Mouse (Mus musculus) liver (tissue): ENCODE results near the gene B4galnt2.

Source experiments
- DNase-seq: peaks from one replicate; pipeline ENCODE4 v3.0.0-alpha.2; 2020; ENCODE audit warnings: mixed read lengths

The B4galnt2 gene

GRCm38 (mm10) chr11:95838598-95838997 is 76.1 kb downstream of the B4galnt2 start:
- DNase-seq: no peak

GRCm38 (mm10) chr11:95837059-95837458 is 77.6 kb downstream of the B4galnt2 start, which contains the start of gene Gngt2:
Gene Gngt2, plus strand, starts transcription at chr11:95837216.
- DNase-seq: peak; percentile 58

- no peak for DNase-seq
Observed at GRCm38 (mm10) chr11:95836433-95836832, 78.3 kb downstream of the B4galnt2 start.

DNA sequence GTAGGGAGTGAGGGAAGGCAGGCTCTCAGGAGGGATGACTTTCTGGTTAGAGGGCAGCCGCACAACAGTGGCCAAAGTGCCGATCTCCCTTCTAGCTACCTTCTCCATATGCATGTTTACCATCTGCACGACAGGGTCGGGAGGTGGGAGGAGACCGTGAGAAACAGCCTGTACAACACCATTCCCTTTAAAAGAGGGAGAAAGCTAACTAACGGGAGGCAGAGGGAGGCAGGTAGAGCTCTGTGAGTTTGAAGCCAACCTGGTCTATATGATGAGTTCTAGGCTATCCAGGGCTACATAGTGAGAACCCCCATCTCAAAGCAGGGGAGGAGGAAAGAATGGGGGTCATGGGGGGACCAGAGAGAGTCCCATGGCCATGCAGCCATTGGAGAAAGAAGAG is 78.9 kb downstream of the B4galnt2 start:
- DNase-seq: no peak

DNA sequence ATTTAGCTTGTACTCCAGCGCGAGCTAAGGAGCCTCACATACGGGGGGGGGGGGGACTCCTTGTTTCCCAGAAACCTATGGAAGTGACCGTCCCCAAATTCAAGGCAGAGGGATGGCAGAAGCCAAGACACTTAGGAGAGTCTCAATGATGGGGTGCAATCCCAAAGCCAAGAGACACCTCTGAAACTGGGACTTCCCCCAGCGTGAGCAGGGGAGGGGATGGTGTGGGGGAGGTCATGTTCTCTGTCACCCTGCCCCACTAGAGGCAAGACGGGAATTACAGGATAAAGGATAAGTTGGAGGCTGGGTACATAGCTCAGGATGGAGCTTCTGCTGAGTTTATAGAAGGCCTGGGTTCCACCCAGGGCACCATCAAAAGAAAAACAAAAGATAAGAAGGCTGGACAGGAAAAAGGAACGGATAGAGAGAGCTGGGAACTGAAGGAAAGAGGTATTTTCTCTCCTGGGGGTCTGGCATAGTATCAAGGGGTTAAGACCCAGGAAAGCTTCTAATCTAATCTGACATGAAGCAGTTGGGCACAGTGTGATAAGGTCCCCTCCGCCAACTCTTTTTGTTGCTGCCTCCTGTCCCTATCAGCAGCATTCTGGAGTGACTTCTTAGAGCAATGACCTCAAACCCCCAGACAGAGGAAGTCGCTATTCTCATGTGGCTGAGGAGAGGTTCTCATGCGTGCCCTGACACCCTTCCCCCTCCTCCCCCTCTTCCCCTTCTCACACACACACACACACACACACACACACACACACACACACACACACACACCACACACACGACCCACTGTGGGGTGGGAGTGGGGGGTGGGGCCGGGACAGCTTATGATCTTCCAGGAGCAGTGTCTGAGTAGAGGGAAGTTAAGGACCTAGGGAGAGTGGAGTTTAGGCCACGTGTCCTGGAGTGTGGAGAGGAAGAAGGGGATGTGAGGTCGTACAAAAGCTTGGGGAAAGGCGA is 79.7 kb downstream of the B4galnt2 start:
- DNase-seq: peak; percentile 54

DNA sequence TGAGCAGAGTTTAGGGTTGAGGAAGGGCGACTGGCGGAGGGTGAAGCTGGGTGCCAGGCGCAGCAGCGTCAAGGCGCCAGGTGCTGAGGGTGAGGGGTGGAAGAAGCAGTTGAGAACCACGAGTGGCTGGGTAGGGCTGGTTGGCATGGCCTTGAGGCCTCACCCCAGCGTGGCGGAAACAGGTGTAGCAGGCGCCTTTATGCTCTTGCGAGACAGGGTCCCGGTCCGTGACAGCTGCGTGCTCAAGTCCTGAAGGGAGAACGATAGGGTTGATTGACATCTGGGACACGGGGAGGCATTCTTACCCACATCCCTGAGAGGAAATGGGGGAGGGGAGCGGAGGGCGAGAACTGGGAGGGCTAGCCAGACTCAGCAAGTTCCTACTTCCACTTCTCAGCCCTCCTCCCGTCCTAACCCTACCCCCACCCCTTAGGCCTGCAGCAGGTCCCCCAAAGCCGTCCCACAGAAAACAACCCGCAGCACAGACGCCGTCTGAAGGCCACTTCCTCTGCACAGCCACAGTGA is 80.5 kb downstream of the B4galnt2 start:
- peak; percentile 70 for DNase-seq

DNA sequence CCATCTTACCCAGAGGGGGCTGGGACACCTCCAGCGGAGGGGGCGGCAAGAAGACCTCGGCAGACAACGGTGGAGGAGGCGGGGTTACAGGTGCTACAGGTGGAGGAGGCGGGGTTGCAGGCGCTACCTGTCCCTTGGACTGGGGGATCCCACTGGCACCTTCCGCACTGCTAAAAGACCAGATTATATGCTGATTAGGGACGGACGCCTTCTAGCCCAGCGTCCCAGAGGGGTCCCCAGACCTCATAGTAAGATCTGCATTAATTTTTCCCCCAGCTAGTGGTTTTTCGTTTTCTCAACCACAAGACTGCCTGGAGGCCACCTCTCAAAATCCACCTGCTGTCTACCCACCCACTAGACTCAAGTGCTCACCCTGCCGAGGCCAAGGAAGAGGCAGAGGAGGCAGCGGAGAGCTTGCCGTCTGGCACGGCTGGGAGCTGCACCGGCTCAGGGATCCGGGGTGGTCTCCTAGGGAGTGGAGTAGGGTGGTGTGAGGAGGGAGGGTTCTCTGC is 81.0 kb downstream of the B4galnt2 start:
- no peak for DNase-seq

DNA sequence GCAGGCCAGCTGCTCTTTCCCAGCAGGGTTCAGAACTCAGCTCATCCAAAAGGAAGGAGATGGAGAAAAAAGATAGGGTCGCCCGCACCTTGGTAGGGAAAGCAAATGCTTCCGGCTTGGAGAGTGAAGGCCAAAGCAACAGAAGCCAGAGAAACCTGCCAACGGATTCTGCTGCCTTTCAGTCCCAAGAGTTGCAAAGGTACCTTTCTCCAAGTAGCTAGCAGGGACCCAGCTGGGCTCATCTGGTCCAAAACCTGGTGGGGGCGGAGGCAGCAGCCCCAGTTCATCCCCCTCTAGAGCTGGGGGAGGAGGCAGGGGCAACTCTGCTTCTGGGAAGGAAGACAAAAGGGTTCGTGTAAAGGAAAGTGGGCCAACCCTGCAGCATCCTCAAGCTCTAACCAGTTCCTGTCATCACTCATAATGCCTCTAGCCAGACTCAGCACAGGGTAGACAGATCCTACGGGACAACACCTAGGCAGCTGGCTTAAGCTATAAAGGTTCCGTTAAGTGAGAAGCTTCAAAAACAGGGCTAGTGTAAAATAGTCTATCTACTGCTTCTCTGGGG is 81.6 kb downstream of the B4galnt2 start:
- no peak for DNase-seq

- no peak for DNase-seq
Observed at GRCm38 (mm10) chr11:95832129-95833005, 82.3 kb downstream of the B4galnt2 start.

DNA sequence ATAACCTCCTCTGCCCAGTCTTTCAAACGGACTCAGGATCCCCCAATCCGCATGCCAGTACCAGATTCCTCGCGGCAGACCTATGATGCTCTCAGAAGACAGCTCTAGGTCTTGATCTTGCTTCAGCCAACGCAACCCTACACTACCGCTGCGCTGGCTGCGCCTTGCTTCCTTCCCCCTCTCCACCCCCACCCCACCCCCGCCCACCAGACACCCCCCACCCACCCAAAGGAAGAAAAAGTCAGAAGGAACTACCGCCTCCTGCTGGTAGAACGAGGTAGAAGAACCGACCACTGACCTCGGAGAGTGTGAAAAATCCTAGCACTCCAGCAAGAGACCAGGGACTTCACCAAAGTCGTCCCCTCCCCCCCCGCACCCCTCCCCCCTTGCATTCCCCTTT is 83.0 kb downstream of the B4galnt2 start:
- no peak for DNase-seq

DNA sequence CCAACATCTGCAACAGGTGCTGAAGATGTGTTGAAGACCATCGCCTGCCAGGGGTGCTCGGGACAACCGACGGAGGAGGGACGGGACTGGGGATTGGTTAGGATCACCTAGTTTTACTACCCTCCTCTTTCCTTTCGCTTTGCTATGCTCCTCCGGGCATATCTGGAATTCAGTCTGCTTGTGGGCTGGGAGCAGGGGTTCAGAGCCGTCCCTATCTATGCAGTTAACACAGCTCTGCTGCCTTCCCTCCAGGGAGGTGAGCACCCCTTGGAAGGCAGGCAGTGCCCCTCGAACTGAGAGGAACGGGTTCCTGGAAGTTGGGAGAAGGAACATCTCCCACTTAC is 83.4 kb downstream of the B4galnt2 start:
- no peak for DNase-seq

- DNase-seq: no peak
Observed at GRCm38 (mm10) chr11:95830411-95831275, 84.0 kb downstream of the B4galnt2 start.

- DNase-seq: no peak
Observed at GRCm38 (mm10) chr11:95829526-95830050, 85.1 kb downstream of the B4galnt2 start.

GRCm38 (mm10) chr11:95828181-95828964 is 86.3 kb downstream of the B4galnt2 start:
- DNase-seq: no peak

GRCm38 (mm10) chr11:95827464-95828085 is 87.1 kb downstream of the B4galnt2 start:
- peak; percentile 80 for DNase-seq

DNA sequence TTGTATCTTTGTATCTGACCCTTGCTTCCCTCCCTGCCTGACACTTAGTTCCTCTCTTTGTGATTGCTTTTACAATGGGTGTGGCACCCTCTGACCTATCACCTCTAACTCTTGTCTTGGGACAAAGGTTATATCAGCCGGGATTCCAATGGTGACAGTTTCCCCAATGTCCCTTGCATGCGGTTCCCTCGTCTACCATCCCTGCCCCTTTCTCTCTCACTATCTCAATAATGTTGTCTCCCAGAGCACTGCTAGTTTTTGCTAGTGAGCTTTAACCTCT is 87.6 kb downstream of the B4galnt2 start:
- no peak for DNase-seq

GRCm38 (mm10) chr11:95826317-95827167 is 88.1 kb downstream of the B4galnt2 start:
- DNase-seq: peak; percentile 57

- no peak for DNase-seq
Observed at GRCm38 (mm10) chr11:95825625-95826024, 89.1 kb downstream of the B4galnt2 start.

DNA sequence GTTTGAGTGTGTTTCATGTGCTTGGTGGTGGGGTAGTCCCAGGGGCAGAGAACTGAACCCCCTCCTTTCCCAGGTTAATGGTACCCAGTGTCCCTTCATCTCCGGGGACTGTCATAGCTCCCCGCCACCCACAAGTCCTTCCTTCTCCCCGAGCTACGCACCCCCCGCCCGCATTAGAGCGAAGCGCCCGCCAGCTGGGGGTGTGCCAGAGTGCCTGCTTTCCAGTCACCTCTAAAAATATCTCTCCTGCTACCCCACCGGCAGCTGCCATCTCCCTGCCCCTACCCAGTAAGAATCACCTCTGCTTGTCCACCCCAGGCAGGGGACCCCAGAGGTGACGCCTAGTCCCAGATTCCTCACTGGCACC is 89.8 kb downstream of the B4galnt2 start:
- peak; percentile 41 for DNase-seq
